Mouse (Mus musculus): Measurements from ENCODE around the gene Kdelr1. TPM values are rescaled to one million over a fixed set of nuclear protein-coding genes. Genes with fewer than 3 reads are reported as not detected.

The Kdelr1 gene
- polyA plus RNA-seq, 1 experiment from 2014 or later = 44.6 TPM

Other genes starting within 250 kb of the Kdelr1 start
- gene Rasip1, start 245.3 kb upstream of the Kdelr1 start, polyA plus RNA-seq (2015; fragmentation: Nextera tagmentation; extraction: Ambion mirVana) = 13.1 TPM in 2 replicates
- gene Mamstr, start 232.8 kb upstream of the Kdelr1 start, polyA plus RNA-seq (2015; fragmentation: Nextera tagmentation; extraction: Ambion mirVana) = 3.1 and 3.4 TPM in 2 replicates
- 0.15 TPM in 1 of 2 replicates, not detected in the other for gene Fut2, start 206.4 kb upstream of the Kdelr1 start, polyA plus RNA-seq (2015; fragmentation: Nextera tagmentation; extraction: Ambion mirVana)
- gene Ntn5, start 188.8 kb upstream of the Kdelr1 start, polyA plus RNA-seq (2015; fragmentation: Nextera tagmentation; extraction: Ambion mirVana) = 1.9 and 2.6 TPM in 2 replicates
- 0.52 and 0.93 TPM in 2 replicates for gene Sec1, start 178.4 kb upstream of the Kdelr1 start, polyA plus RNA-seq (2015; fragmentation: Nextera tagmentation; extraction: Ambion mirVana)
- gene Car11, start 172.9 kb upstream of the Kdelr1 start, polyA plus RNA-seq (2015; fragmentation: Nextera tagmentation; extraction: Ambion mirVana) = 44.5 and 46.0 TPM in 2 replicates
- 3.1 and 4.1 TPM in 2 replicates for gene Dbp, start 167.7 kb upstream of the Kdelr1 start, polyA plus RNA-seq (2015; fragmentation: Nextera tagmentation; extraction: Ambion mirVana)
- 570 and 614 TPM in 2 replicates for gene Rpl18, start 157.3 kb upstream of the Kdelr1 start, polyA plus RNA-seq (2015; fragmentation: Nextera tagmentation; extraction: Ambion mirVana)
- 25.1 and 26.3 TPM in 2 replicates for gene Sphk2, start 154.8 kb upstream of the Kdelr1 start, polyA plus RNA-seq (2015; fragmentation: Nextera tagmentation; extraction: Ambion mirVana)
- 0.39 and 0.55 TPM in 2 replicates for gene Fam83e, start 151.6 kb upstream of the Kdelr1 start, polyA plus RNA-seq (2015; fragmentation: Nextera tagmentation; extraction: Ambion mirVana)
- not detected in 2 replicates for gene Spaca4, start 147.0 kb upstream of the Kdelr1 start, polyA plus RNA-seq (2015; fragmentation: Nextera tagmentation; extraction: Ambion mirVana)
- 17.2 and 17.4 TPM in 2 replicates for gene Lmtk3, start 89.0 kb upstream of the Kdelr1 start, polyA plus RNA-seq (2015; fragmentation: Nextera tagmentation; extraction: Ambion mirVana)
- 4.9 and 5.2 TPM in 2 replicates for gene Sult2b1, start 88.1 kb upstream of the Kdelr1 start, polyA plus RNA-seq (2015; fragmentation: Nextera tagmentation; extraction: Ambion mirVana)
- 292 and 303 TPM in 2 replicates for gene Cyth2, start 58.2 kb upstream of the Kdelr1 start, polyA plus RNA-seq (2015; fragmentation: Nextera tagmentation; extraction: Ambion mirVana)
- gene Kcnj14, start 48.0 kb upstream of the Kdelr1 start, polyA plus RNA-seq (2015; fragmentation: Nextera tagmentation; extraction: Ambion mirVana) = 0.85 and 0.93 TPM in 2 replicates
- gene Grwd1, start 41.8 kb upstream of the Kdelr1 start, polyA plus RNA-seq (2015; fragmentation: Nextera tagmentation; extraction: Ambion mirVana) = 34.6 and 37.2 TPM in 2 replicates
- gene Grin2d, start 5.6 kb downstream of the Kdelr1 start, polyA plus RNA-seq (2015; fragmentation: Nextera tagmentation; extraction: Ambion mirVana) = 1.6 and 2.1 TPM in 2 replicates
- gene Syngr4, start 23.9 kb downstream of the Kdelr1 start, polyA plus RNA-seq (2015; fragmentation: Nextera tagmentation; extraction: Ambion mirVana) = not detected in 2 replicates
- 4.7 and 5.1 TPM in 2 replicates for gene Tmem143, start 24.2 kb downstream of the Kdelr1 start, polyA plus RNA-seq (2015; fragmentation: Nextera tagmentation; extraction: Ambion mirVana)
- gene Emp3, start 48.6 kb downstream of the Kdelr1 start, polyA plus RNA-seq (2015; fragmentation: Nextera tagmentation; extraction: Ambion mirVana) = 47.4 and 51.6 TPM in 2 replicates
- 3.4 and 3.8 TPM in 2 replicates for gene Ccdc114, start 51.3 kb downstream of the Kdelr1 start, polyA plus RNA-seq (2015; fragmentation: Nextera tagmentation; extraction: Ambion mirVana)
- gene Abcc6, start 157.5 kb downstream of the Kdelr1 start, polyA plus RNA-seq (2015; fragmentation: Nextera tagmentation; extraction: Ambion mirVana) = 0.52 and 0.56 TPM in 2 replicates
- 36.0 and 38.6 TPM in 2 replicates for gene Nomo1, start 160.9 kb downstream of the Kdelr1 start, polyA plus RNA-seq (2015; fragmentation: Nextera tagmentation; extraction: Ambion mirVana)
- gene Kcnj11, start 228.0 kb downstream of the Kdelr1 start, polyA plus RNA-seq (2015; fragmentation: Nextera tagmentation; extraction: Ambion mirVana) = 1.1 and 1.7 TPM in 2 replicates

Measured in neural tube, embryonic 13.5 days (tissue).